Mouse (Mus musculus) 416B (cell line): ENCODE data around the gene Zfp810.
A peak's percentile ranks its signal among the peaks of the same experiment; 100 is the strongest.
"Not testable (repeated sequence)": the region's sequence is repeated elsewhere in the genome, so short reads cannot be mapped to it uniquely, and the experiment has no call there.

Experiments used
- DNase-seq: peaks from one replicate; pipeline ENCODE4 v3.0.0; 2011; ENCODE audit warnings: low read depth

Zfp810 gene

DNA sequence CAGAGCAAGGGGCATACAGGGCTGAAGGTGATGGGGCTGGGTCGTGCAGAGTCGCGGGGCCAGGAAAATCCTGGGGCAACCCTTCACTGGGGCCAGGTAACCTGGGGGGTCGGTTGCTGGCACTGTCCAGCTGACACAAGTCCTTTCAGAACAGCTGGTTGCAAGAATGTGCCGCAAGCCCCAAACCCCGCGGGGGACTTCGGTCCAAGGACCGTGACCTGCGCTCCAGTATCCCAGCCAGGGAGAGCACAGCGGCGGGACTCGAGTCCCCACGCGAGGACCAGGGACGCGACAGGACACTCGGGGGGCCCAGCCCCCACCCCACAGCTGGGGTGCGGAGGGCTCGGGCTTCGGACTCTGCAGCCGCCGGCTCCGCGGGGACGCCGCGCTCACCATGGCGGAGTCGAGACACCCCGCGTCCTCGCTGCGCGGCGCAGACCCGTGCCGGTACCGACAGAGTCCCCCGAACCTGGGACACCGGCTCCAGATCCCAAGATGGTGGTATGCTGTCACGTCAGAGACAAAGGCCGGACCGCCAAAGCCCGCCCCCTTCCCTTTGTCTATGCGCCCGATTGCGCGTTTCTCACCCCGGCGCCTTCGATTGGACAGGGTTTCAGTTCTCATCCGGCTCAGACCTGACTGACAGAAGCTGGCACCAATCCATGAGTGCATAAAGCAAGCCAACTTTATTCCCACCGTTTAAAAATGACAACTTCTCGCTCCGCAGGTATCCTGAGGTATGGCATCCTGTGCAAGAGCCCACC lies at the start of gene Zfp810:
Zfp810 (minus strand) TSS at position 493 of the 764 bp plus-strand sequence.
- no peak for DNase-seq

GRCm38 (mm10) chr9:22355919-22356318 lies 48.5 kb upstream of the Zfp810 start:
- DNase-seq: no peak

DNA sequence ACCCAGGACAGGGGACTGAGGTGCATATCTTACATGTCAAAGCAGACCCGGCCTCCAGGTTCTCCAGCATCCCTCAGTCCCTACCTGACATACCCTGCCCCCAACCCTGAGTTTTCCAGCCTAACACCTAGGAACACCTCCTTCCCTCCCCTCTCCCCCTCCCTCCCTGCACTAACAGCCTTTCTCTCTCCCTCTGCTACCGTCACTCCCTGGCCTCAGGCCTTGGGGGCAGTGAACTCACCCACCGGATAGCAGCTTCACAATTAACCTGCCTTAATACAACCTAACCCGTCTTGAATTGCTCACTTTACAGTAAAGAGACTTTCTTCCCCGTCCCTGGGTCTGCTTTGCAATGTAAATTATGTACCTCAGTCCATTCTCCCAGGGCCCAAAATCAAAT lies 46.5 kb upstream of the Zfp810 start:
- DNase-seq: no peak

GRCm38 (mm10) chr9:22353465-22353864 lies 46.0 kb upstream of the Zfp810 start:
- DNase-seq: no peak

GRCm38 (mm10) chr9:22340331-22340730 lies 32.9 kb upstream of the Zfp810 start:
- DNase-seq: no peak

DNA sequence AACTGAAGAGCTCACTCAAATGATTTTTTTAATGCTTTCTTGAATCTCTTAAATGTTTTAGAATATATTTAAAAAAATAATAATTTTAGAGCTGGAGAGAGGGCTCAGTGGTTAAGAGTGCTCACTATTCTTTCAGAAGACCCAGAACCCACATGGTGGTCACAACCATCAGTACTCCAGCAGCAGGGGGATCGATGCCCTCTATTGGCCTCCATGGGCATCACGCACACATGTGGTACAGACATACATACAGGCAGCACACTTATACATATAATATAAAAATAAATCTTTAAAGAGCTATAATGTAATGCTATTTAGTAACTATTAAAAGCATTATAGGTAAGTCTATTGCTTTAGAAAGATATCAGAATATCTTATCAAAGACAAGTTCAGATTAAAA lies 29.8 kb upstream of the Zfp810 start:
- DNase-seq: no peak

- peak; percentile 62 for DNase-seq
Observed at GRCm38 (mm10) chr9:22327475-22328387, 20.3 kb upstream of the Zfp810 start.

DNA sequence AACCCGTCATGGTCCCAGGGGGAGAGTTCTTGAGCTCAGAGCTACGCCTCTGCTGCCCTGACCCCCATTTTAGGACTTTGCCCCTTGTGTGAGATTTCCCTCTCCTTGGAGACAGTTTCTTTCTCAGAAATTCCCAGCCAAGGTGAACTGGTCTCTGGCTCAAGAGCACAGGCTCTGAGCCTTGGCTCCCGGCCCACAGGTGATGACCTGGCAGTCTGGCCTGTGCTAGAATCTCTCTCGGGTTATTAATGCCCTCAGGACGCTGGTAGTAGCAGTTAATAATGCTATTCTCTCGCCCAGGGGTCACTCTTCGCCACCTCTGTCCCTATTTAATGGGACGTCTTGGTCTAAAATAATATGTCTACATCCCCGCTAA lies 19.6 kb upstream of the Zfp810 start:
- DNase-seq: no peak

GRCm38 (mm10) chr9:22324579-22324978 lies 17.1 kb upstream of the Zfp810 start:
- no peak for DNase-seq

- DNase-seq: peak; percentile 48
Observed at GRCm38 (mm10) chr9:22322381-22323211, 15.1 kb upstream of the Zfp810 start.

GRCm38 (mm10) chr9:22319109-22319508 lies 11.7 kb upstream of the Zfp810 start:
- no peak for DNase-seq

DNA sequence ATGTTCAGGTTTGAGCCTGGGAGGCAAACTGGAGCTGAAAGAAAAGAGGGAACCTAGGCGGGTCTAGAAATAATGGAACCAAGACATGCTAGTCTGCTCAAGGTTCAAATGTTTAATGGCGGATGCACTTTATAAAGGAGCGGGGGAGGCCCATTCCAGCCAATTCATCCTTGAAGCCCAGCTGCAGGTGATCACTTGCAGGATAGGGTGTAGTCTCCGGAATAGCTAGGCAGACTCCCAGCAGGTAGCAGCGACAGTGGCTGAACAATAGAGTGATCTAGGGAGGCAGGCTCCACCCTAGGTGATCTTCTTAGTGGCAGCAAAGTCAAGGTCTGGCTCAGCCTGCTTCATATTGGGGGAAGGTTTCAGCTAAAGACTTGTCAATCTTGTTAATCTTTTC lies 8.6 kb upstream of the Zfp810 start:
- DNase-seq: not testable (repeated sequence)

DNA sequence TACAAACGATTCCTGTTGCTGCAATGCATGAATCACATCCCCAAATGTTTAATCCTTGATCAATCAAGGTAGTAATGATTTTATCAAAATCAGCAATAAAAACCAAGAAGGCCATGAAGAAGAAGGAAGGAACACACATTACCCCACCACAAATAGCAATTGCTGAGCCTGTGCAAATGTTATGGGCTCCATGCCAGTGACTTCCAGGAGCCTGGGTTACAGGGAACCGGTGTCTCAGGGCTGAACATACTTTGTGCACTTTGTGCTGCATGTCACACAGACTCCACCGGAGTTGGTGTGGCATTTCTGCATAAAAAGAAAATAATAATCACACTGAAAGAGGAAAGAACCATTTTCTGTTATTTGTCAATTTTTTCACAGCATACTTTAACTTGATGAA lies 6.6 kb upstream of the Zfp810 start:
- no peak for DNase-seq

DNA sequence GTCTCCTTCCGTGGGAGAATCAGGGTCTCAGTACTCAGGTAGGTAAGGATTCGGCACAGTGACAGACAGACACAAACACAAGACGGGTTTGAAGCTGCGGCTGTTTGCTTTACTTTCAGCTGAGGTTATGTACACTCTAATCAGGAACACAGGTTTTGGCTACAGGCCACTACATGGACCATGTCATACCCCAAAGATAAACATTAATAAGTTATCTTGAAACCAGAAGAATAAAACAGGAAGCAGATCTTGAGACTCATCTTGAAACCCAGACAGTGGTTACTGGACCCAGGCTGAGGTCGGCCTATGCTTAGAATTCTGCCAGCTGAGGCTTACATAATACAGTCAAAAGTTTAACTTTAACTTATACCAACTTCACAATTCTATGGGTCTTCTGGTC lies 5.8 kb upstream of the Zfp810 start:
- peak; percentile 87 for DNase-seq

DNA sequence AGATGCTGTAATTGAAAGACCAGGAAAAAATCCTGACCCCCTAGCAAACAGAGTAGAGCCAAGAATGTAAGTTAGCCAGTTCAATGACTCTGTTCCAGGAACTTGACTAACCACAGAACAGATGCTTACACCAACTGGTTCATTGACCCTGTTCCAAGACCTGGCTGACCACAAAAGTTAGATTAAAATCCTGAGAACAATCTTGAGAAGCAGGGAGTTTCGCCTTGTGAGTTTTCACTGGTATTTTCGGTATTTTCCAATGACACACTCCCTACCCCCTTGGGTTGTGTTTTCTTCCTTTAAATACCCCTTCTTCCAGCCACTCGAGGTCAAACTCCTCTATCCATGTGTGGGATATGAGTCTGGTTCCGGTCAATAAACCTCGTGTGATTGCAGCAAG lies 2.2 kb upstream of the Zfp810 start:
- DNase-seq: peak; percentile 65

DNA sequence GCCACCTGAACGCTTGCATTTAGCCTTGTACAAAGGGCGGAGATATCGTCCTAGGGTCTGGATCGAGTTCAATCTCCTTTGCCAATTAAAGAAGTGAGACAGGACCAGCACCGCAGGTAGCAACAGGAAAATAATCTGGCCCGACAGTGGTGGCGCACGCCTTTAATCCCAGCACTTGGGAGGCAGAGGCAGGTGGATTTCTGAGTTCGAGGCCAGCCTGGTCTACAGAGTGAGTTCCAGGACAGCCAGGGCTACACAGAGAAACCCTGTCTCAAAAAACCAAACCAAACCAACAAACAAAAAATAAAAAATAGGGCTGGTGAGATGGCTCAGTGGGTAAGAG lies 443 bp upstream of the Zfp810 start:
- not testable (repeated sequence) for DNase-seq

DNA sequence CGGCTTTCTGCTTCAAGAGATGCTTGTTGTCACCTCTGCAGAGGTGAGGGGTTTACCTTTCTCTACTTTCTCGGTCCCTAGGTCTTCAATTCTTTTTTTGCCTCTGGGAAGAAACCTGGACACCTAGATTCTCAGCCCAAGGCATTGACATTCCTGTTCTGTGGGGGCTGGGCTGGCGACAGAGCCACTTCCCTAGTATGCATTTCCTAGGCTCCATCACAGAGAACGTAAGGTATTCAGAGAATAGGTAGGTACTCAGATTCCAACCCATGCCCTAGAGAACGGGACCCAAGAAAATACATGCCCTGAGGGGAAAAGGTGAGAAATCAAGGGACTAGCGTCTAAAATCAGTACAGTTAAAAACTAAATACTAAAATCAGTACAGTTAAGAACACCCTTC lies 722 bp downstream of the Zfp810 start:
- no peak for DNase-seq

- DNase-seq: no peak
Observed at GRCm38 (mm10) chr9:22302199-22302598, 5.2 kb downstream of the Zfp810 start.

DNA sequence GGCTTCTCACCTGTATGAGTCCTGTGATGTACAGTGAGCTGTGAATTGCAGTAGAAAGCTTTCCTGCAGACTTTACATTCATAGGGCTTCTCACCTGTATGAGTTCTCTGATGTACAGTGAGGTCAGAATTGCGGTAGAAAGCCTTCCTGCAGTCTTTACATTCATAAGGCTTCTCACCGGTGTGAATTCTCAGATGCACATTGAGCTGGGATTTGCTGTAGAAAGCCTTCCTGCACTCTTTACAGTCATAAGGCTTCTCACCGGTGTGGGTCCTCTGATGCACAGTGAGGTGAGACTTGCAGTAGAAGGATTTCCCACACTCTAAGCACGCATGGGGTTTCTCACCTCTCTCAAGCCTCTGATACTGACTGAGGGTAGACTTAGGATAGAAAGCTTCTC lies 28.7 kb downstream of the Zfp810 start:
- DNase-seq: no peak

- DNase-seq: no peak
Observed at GRCm38 (mm10) chr9:22268886-22269285, 38.6 kb downstream of the Zfp810 start.

GRCm38 (mm10) chr9:22262611-22263010 lies 44.8 kb downstream of the Zfp810 start:
- no peak for DNase-seq

- peak; percentile 10 for DNase-seq
Observed at GRCm38 (mm10) chr9:22261594-22261993, 45.9 kb downstream of the Zfp810 start.

- no peak for DNase-seq
Observed at GRCm38 (mm10) chr9:22260092-22260422, 47.4 kb downstream of the Zfp810 start.
